Mouse (Mus musculus): ENCODE results near the gene 2310061I04Rik. TPM values are rescaled to one million over a fixed set of nuclear protein-coding genes. Genes with fewer than 3 reads are reported as not detected.

The 2310061I04Rik gene
- polyA plus RNA-seq, 1 experiment: 73.4 TPM

GRCm38 (mm10) chr17:35887725-35888124 is 9.5 kb downstream of the 2310061I04Rik start:
- Histone ChIP-seq H3K4me3 (ENCODE audit: control insufficient read depth, insufficient read depth, low read length) (no peak overlapping the region), H3K27me3 (ENCODE audit: control insufficient read depth, insufficient read depth, low read length) (no peaks in the 10 kb centered on the region), H3K4me1 (replicated peaks; ENCODE audit: control insufficient read depth, insufficient read depth, low read length) (no peaks in the 10 kb centered on the region), H3K27ac (ENCODE audit: control insufficient read depth, insufficient read depth, low read length) (no peak overlapping the region), H3K36me3 (ENCODE audit: control insufficient read depth, insufficient read depth, low read length) (peaks cover 86% of the 10 kb centered on the region)
- 96% methylated on average over 9 of the region's 17 CpGs for WGBS
- DNase-seq: no peak
- TF ChIP-seq POLR2A (IDR thresholded peaks at IDR 0.05; ENCODE audit: control insufficient read depth, extremely low read depth, insufficient read depth, low read length, poor library complexity) (no peak), CTCF (IDR thresholded peaks at IDR 0.05; ENCODE audit: borderline replicate concordance, control insufficient read depth, extremely low read depth, insufficient read depth, low read length, poor library complexity) (no peak)

GRCm38 (mm10) chr17:35883777-35884176 is 13.5 kb downstream of the 2310061I04Rik start:
- TF ChIP-seq POLR2A (IDR thresholded peaks at IDR 0.05; ENCODE audit: control insufficient read depth, extremely low read depth, insufficient read depth, low read length, poor library complexity): no peak
- H3K27me3 ChIP-seq (ENCODE audit: control insufficient read depth, insufficient read depth, low read length): no peaks in the 10 kb centered on the region
- peaks cover 7% of the 10 kb centered on the region for H3K4me1 ChIP-seq (replicated peaks; ENCODE audit: control insufficient read depth, insufficient read depth, low read length)
- WGBS: 99% methylated on average over 14 of the region's 14 CpGs
- H3K4me3 ChIP-seq (ENCODE audit: control insufficient read depth, insufficient read depth, low read length): no peak overlapping the region
- H3K27ac ChIP-seq (ENCODE audit: control insufficient read depth, insufficient read depth, low read length): no peak overlapping the region
- peaks cover 52% of the 10 kb centered on the region for H3K36me3 ChIP-seq (ENCODE audit: control insufficient read depth, insufficient read depth, low read length)
- no peak for DNase-seq

- DNase-seq: no peak
- no peak overlapping the region for H3K27ac ChIP-seq (ENCODE audit: control insufficient read depth, insufficient read depth, low read length)
- peaks cover 7% of the 10 kb centered on the region for H3K4me1 ChIP-seq (replicated peaks; ENCODE audit: control insufficient read depth, insufficient read depth, low read length)
- H3K36me3 ChIP-seq (ENCODE audit: control insufficient read depth, insufficient read depth, low read length): peaks cover 44% of the 10 kb centered on the region
- H3K4me3 ChIP-seq (ENCODE audit: control insufficient read depth, insufficient read depth, low read length): no peak overlapping the region
- H3K27me3 ChIP-seq (ENCODE audit: control insufficient read depth, insufficient read depth, low read length): no peaks in the 10 kb centered on the region
- TF ChIP-seq CTCF (IDR thresholded peaks at IDR 0.05; ENCODE audit: borderline replicate concordance, control insufficient read depth, extremely low read depth, insufficient read depth, low read length, poor library complexity) (no peak), POLR2A (IDR thresholded peaks at IDR 0.05; ENCODE audit: control insufficient read depth, extremely low read depth, insufficient read depth, low read length, poor library complexity) (no peak)
- WGBS: 97% methylated on average over 17 of the region's 17 CpGs
Measured at GRCm38 (mm10) chr17:35882924-35883323, 14.3 kb downstream of the 2310061I04Rik start.

GRCm38 (mm10) chr17:35879245-35880057 is 17.8 kb downstream of the 2310061I04Rik start, which contains the start of gene Dhx16:
Gene Dhx16 (plus strand): TSS chr17:35879819.
- no peak within 1 kb of the TSS for H3K27ac ChIP-seq (ENCODE audit: control insufficient read depth, insufficient read depth, low read length)
- 6% methylated on average over 66 of the region's 66 CpGs for WGBS
- H3K27me3 ChIP-seq (ENCODE audit: control insufficient read depth, insufficient read depth, low read length): no peaks in the 10 kb centered on the region
- DNase-seq: peak; percentile 97
- peaks cover 34% of the 10 kb centered on the region for H3K36me3 ChIP-seq (ENCODE audit: control insufficient read depth, insufficient read depth, low read length)
- H3K4me3 ChIP-seq (ENCODE audit: control insufficient read depth, insufficient read depth, low read length): peak within 1 kb of the TSS; percentile 72
- H3K4me1 ChIP-seq (replicated peaks; ENCODE audit: control insufficient read depth, insufficient read depth, low read length): peaks cover 7% of the 10 kb centered on the region
- TF ChIP-seq CTCF (IDR thresholded peaks at IDR 0.05; ENCODE audit: borderline replicate concordance, control insufficient read depth, extremely low read depth, insufficient read depth, low read length, poor library complexity): peak; percentile 60; the same call in 1 of the 2 replicates
- TF ChIP-seq POLR2A (IDR thresholded peaks at IDR 0.05; ENCODE audit: control insufficient read depth, extremely low read depth, insufficient read depth, low read length, poor library complexity): 0 out of 2 replicates have a peak, but pooled peaks have one; percentile 31

DNA sequence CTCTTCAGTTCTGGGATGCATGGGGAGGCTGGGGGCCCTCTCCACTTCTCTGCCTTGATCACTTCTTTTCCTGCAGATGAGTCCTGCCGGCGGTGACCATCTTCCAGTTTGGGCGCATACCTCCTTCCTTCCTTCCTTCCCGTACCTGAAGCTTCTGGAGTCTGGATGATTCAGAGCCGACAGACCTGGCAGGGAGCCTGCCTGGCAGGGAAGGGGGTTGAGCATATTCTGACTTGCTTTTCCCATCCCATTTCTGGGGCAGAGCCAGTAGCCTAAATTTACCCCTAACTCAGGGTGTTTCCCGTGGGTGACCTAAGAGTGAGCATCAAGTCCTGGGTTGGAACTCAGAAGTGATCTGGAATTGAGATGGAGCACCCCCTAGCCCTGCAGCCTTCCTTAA is 22.5 kb downstream of the 2310061I04Rik start:
- H3K36me3 ChIP-seq (ENCODE audit: control insufficient read depth, insufficient read depth, low read length): peaks cover 21% of the 10 kb centered on the region
- H3K4me1 ChIP-seq (replicated peaks; ENCODE audit: control insufficient read depth, insufficient read depth, low read length): peaks cover 19% of the 10 kb centered on the region
- DNase-seq: no peak
- no peak overlapping the region for H3K27ac ChIP-seq (ENCODE audit: control insufficient read depth, insufficient read depth, low read length)
- no peak overlapping the region for H3K4me3 ChIP-seq (ENCODE audit: control insufficient read depth, insufficient read depth, low read length)
- 93% methylated on average over 6 of the region's 6 CpGs for WGBS
- H3K27me3 ChIP-seq (ENCODE audit: control insufficient read depth, insufficient read depth, low read length): no peaks in the 10 kb centered on the region
- TF ChIP-seq POLR2A (IDR thresholded peaks at IDR 0.05; ENCODE audit: control insufficient read depth, extremely low read depth, insufficient read depth, low read length, poor library complexity): no peak
- no peak for TF ChIP-seq CTCF (IDR thresholded peaks at IDR 0.05; ENCODE audit: borderline replicate concordance, control insufficient read depth, extremely low read depth, insufficient read depth, low read length, poor library complexity)

DNA sequence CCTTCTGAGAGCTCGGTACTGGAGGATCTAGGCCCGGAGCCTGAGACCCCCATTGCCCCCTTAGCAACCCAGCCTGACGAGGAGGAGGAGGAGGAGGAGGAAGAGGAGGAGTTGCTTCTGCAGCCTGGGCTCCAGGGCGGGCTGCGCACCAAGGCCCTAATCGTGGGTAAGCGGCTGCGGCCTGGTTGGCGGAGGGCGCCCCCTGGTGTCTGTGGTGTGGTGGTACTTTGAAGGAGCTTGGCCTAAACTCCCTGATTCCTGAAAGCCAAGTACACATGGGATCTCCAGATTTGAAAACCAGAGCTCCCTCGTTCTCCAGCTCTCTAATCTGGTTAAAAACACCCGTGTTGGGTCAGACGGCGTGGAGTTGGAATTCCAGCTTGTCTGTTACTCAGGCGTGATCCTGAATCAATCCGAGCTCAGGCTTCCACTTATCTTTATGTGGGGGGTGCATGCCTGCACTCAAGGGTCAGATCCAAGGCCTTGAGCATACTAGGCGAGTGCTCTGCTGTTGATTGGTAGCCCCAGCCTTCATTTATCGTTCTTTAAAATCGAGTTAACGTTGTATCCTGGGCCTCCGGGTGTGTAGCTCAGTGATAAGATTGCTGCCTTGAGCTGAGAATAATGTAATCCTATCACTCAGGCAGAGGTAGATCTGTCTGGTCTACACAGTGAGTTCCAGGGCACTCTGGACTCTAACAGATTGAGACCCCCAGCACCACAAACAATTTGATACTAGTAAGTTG is 23.3 kb downstream of the 2310061I04Rik start:
- 40% methylated on average over 21 of the region's 21 CpGs for WGBS
- Histone ChIP-seq H3K27me3 (ENCODE audit: control insufficient read depth, insufficient read depth, low read length) (no peaks in the 10 kb centered on the region), H3K36me3 (ENCODE audit: control insufficient read depth, insufficient read depth, low read length) (peaks cover 21% of the 10 kb centered on the region), H3K4me3 (ENCODE audit: control insufficient read depth, insufficient read depth, low read length) (no peak overlapping the region), H3K4me1 (replicated peaks; ENCODE audit: control insufficient read depth, insufficient read depth, low read length) (peaks cover 17% of the 10 kb centered on the region), H3K27ac (ENCODE audit: control insufficient read depth, insufficient read depth, low read length) (peak overlapping the region; percentile 14; the same call in 1 of the 2 replicates)
- TF ChIP-seq POLR2A (IDR thresholded peaks at IDR 0.05; ENCODE audit: control insufficient read depth, extremely low read depth, insufficient read depth, low read length, poor library complexity): 0 out of 2 replicates have a peak, but pooled peaks have one; percentile 22
- peak; percentile 90 for TF ChIP-seq CTCF (IDR thresholded peaks at IDR 0.05; ENCODE audit: borderline replicate concordance, control insufficient read depth, extremely low read depth, insufficient read depth, low read length, poor library complexity)
- peak; percentile 89 for DNase-seq

Data from thymus, adult 2 months (tissue).